Mouse (Mus musculus) heart, embryonic 14.5 days (tissue): Measurements from ENCODE around the gene Gm13697. TPM values are rescaled to one million over a fixed set of nuclear protein-coding genes. Genes with fewer than 3 reads are reported as not detected.

Source experiments
- polyA plus RNA-seq: library from polyadenylated mRNA; unstranded; fragments of >200 nt; fragmentation: Nextera tagmentation; extraction: Ambion mirVana; gene quantifications from 2 replicates; pipeline ENCODE4 v1.2.1, GENCODE M21; 2014

Gm13697 gene
- polyA plus RNA-seq, 1 experiment from 2014 or later, result not detected

Other genes with a start within 250 kb of the Gm13697 start
- gene Fam171b, start 172.1 kb upstream of the Gm13697 start, polyA plus RNA-seq, result 1.9 and 3.6 TPM in 2 replicates
- gene Zswim2, start 43.5 kb upstream of the Gm13697 start, polyA plus RNA-seq, result not detected in 2 replicates
- not detected in 2 replicates for gene Gm13698, start 29.1 kb upstream of the Gm13697 start, polyA plus RNA-seq
- gene Gm13693, start 23.2 kb upstream of the Gm13697 start, polyA plus RNA-seq, result not detected in 2 replicates
- gene Gm13695, start 17.4 kb upstream of the Gm13697 start, polyA plus RNA-seq, result not detected in 2 replicates
- gene Gm13696, start 11.6 kb upstream of the Gm13697 start, polyA plus RNA-seq, result not detected in 2 replicates
- gene Gm13694, start 5.8 kb upstream of the Gm13697 start, polyA plus RNA-seq, result not detected in 2 replicates
- not detected in 2 replicates for gene Gm13691, start 5.8 kb downstream of the Gm13697 start, polyA plus RNA-seq